Mouse (Mus musculus) spleen, adult 2 months (tissue): Measurements from ENCODE around the gene Foxa3. TPM values are rescaled to one million over a fixed set of nuclear protein-coding genes. Genes with fewer than 3 reads are reported as not detected.
A peak's percentile ranks its signal among the peaks of the same experiment; 100 is the strongest.

Experiments
- DNase-seq, 2 experiments: peaks; one replicate each; pipeline versions ENCODE4 v3.0.0 to v3.0.0-alpha.2; 2012 to 2021; ENCODE audit warnings: low spot score in 2 of 2, low read depth in 1 of 2
- H3K27ac ChIP-seq: fragments of 200-500 bp; 2 replicates; pipeline ENCODE4 v1.5.1; 2012; ENCODE audit warnings: low read length, inconsistent platforms; ENCODE audit not compliant: insufficient read depth
- H3K27me3 ChIP-seq: fragments of 200-500 bp; 2 replicates; pipeline ENCODE4 v1.6.1; 2012; ENCODE audit warnings: mild to moderate bottlenecking, moderate library complexity, low read length, inconsistent platforms; ENCODE audit not compliant: control insufficient read depth, insufficient read depth
- H3K36me3 ChIP-seq: fragments of 200-500 bp; 2 replicates; pipeline ENCODE4 v1.6.1; 2012; ENCODE audit warnings: mild to moderate bottlenecking, low read length, inconsistent platforms; ENCODE audit not compliant: control insufficient read depth, insufficient read depth
- H3K4me1 ChIP-seq: fragments of 200-500 bp; 2 replicates; pipeline ENCODE4 v1.6.1; 2011; ENCODE audit warnings: inconsistent platforms; ENCODE audit not compliant: control insufficient read depth, insufficient read depth, insufficient read length
- H3K4me3 ChIP-seq: fragments of 200-500 bp; 2 replicates; pipeline ENCODE4 v1.5.1; 2011; ENCODE audit warnings: mild to moderate bottlenecking, inconsistent platforms; ENCODE audit not compliant: insufficient read depth, insufficient read length; ENCODE audit errors: extremely low read depth
- CTCF ChIP-seq: fragments of 200-500 bp; IDR thresholded peaks from 2 replicates; pipeline ENCODE4 v1.5.1; 2011; ENCODE audit warnings: mild to moderate bottlenecking, inconsistent platforms; ENCODE audit not compliant: insufficient read depth, insufficient read length, insufficient replicate concordance; ENCODE audit errors: extremely low read depth
- POLR2A ChIP-seq: fragments of 200-500 bp; IDR thresholded peaks from 2 replicates; pipeline ENCODE4 v1.6.1; 2011; ENCODE audit warnings: low read depth, low read length, inconsistent platforms
- WGBS: fragments of 180-500 bp; shearing (Covaris S2); methylation state at CpG from one replicate; pipeline ENCODE4 v1.1.7; 2018; 5-methylcytosine and 5-hydroxymethylcytosine counted together
- polyA plus RNA-seq: library from polyadenylated mRNA; depleted of rRNA; stranded (reverse); fragments of >200 nt; gene quantifications from 2 replicates; pipeline ENCODE4 v1.2.3, GENCODE M21; 2012

Gene Foxa3
- polyA plus RNA-seq, 1 experiment, result 0.49 TPM

DNA sequence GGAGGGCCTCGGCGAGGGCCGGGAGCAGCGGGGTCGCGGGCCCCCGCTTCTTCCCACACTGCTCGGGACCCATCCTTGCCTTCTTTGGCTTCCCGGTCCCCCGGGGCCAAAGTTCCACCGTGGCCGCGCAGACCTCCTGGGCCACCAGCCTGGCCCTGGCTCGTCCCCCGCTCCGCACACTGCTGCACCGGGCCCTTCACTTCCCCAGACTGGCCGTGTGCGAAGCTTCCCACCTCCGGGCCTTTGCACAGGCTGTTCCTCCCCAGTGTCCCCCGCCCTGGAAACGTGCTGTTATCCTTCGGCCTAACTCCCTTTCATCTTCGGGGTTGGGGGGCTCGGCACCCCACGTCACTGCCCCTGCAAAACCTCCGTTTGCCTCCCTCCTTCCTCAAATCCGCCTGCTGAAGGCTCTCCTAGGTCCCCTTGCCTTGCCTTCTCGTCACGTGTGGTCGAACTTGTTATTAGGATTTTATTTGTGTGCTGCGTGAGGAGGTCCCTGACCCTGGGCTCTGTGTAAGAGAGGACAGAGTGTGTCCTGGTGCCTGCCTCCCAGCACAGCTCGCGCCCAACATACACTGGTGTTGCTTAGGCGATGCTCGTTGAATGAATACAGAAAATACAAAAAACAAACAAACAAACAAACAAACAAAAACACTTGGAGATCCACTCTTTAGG lies 1.4 kb upstream of the Foxa3 start:
- 2% methylated on average over 36 of the region's 36 CpGs for WGBS
- H3K27ac ChIP-seq, result no peak overlapping the region
- peak in 1 of 2 experiments; percentile 35 for DNase-seq
- TF ChIP-seq POLR2A (no peak), CTCF (no peak)
- H3K36me3 ChIP-seq, result peaks cover 8% of the 10 kb centered on the region
- peaks cover 10% of the 10 kb centered on the region for H3K27me3 ChIP-seq
- peaks cover 11% of the 10 kb centered on the region for H3K4me1 ChIP-seq
- peak overlapping the region; percentile 87 for H3K4me3 ChIP-seq

DNA sequence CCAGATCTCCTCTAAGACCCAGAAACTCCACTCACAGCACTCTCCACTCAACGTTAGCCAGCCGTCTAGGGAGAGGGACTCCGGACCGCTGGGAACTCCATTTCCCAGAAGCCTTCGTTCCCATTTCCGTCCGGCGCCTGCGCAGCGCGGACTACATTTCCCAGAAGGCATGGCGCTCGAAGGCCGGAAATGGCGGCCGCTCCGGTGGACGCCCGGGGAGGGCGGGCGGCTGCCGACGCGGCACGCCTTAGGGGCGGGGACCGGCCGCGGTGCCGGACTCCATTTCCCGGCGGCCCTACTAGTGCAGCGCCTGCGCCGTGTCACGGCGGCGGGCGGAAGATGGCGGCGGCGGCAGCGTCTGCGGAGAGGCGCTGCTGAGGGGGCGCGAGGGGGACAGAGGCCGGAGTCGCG lies 763 bp upstream of the Foxa3 start, which contains the start of gene Sympk:
Sympk (plus strand) TSS at position 282 of the 411 bp plus-strand sequence.
- DNase-seq, result peak; percentile 91 to 94
- TF ChIP-seq CTCF, result no peak
- peak; percentile 42; the same call in 1 of the 2 replicates for TF ChIP-seq POLR2A
- Histone ChIP-seq H3K4me1 (peaks cover 11% of the 10 kb centered on the region), H3K27ac (no peak within 1 kb of the TSS), H3K4me3 (peak within 1 kb of the TSS; percentile 87), H3K36me3 (peaks cover 4% of the 10 kb centered on the region; the same call in 1 of the 2 replicates), H3K27me3 (peaks cover 10% of the 10 kb centered on the region)
- under 1% methylated on average over 50 of the region's 50 CpGs for WGBS

DNA sequence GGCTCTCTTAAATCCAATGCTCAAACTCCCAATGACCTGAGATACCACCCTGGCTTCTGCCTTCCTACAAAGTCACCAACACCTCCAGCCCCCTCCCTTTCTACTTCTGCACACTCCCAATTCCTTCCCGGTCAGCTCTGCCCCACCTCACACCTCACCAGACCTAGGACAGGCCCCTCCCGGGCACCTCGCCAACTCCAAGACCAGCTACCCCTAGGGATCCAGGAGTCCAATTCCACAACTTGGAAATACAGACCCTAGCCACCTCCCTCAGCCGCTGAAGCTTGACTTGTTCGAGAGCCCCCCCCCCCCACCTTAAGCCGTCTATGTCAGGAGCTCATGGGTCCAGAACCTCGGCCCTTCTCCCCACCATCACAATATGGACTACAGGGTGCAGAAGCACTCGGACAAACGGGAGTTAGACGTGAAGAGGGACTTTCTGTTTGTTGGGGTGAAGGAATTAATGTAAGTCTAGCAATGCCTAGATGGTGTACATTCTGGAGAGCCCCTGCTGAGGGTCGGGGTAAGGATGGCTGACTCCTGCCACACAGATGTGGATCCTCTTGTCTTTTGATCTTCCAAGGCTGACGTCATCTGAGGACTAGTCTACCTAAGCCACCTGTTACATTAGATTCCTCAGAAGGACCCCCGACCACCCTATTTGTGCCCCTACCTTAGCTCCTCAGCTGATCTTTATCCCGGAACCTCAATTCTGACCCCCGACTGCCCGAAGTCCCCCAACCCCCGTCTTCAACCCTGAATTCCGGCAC lies 964 bp downstream of the Foxa3 start:
- Histone ChIP-seq H3K4me1 (peaks cover 11% of the 10 kb centered on the region), H3K4me3 (no peak overlapping the region), H3K36me3 (no peaks in the 10 kb centered on the region), H3K27ac (no peak overlapping the region), H3K27me3 (peaks cover 10% of the 10 kb centered on the region)
- TF ChIP-seq CTCF (no peak), POLR2A (no peak)
- no peak for DNase-seq
- 81% methylated on average over 18 of the region's 18 CpGs for WGBS

DNA sequence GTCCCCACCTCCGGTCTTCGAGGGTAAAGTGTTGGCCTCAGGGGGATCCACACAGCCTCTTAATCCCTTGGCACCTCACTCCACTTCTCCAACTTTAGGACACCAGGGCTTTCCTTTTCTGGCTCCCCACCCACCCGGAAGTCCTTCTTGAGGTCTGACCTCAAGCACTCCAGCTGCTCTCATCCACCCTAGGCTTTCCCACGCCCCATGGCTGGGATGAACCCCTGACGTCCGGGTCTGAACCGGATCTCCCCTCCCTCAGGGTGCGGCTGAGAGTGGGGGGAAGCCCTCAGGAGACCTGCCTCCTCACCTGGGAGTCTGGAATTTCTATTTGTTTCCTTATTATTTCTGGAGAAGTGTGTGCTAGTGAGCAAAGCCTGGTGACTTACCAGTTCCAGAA lies 2.3 kb downstream of the Foxa3 start:
- TF ChIP-seq POLR2A, result no peak
- TF ChIP-seq CTCF, result no peak
- Histone ChIP-seq H3K36me3 (no peaks in the 10 kb centered on the region), H3K4me3 (no peak overlapping the region), H3K4me1 (peaks cover 11% of the 10 kb centered on the region), H3K27me3 (peaks cover 10% of the 10 kb centered on the region), H3K27ac (no peak overlapping the region)
- WGBS, result 36% methylated on average over 8 of the region's 8 CpGs
- no peak for DNase-seq

DNA sequence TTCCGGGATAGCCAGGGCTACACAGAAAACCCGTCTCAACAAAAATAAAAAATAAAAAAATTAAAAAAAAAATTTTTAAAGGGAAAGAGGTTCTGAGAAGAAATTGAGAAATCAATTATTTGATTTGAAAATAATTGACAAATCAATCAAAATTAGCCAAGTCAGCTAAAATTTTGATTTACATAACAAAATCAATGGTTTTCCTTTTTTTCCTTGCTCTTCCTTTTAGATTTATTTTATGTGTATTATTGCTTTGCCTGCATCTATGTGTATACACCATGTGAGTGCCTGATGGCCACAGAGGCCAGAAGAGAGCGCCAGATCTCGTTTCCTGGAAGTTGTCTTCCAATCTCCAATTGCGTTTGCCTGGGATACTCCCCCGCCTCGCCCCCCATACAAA lies 5.4 kb downstream of the Foxa3 start:
- H3K36me3 ChIP-seq, result no peaks in the 10 kb centered on the region
- no peak overlapping the region for H3K4me3 ChIP-seq
- H3K4me1 ChIP-seq, result peaks cover 2% of the 10 kb centered on the region; the same call in 1 of the 2 replicates
- 92% methylated on average over 7 of the region's 7 CpGs for WGBS
- TF ChIP-seq POLR2A (no peak), CTCF (no peak)
- H3K27ac ChIP-seq, result no peak overlapping the region
- no peak for DNase-seq
- peaks cover 4% of the 10 kb centered on the region; the same call in 1 of the 2 replicates for H3K27me3 ChIP-seq

DNA sequence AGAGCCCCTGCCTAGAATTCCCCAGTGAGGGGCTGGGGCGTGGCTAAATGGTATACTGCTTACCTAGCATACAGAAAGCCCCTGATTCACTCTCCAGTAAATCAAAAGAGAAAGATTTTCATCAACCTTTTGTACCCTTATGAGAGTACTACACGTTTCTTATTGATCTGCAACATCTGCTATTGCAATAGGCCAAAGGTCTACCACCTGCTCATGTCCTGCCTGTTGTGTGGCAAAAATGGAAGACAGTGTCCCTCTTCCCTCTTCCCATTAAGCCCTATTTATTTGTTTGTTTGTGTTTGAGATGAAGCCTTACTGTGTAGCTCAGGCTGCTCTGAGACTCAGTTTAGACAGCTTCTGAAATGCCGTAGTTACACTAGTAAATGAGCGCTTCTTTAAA lies 7.3 kb downstream of the Foxa3 start:
- Histone ChIP-seq H3K36me3 (no peaks in the 10 kb centered on the region), H3K4me3 (no peak overlapping the region), H3K27me3 (peaks cover 7% of the 10 kb centered on the region), H3K27ac (no peak overlapping the region), H3K4me1 (peaks cover 7% of the 10 kb centered on the region; the same call in 1 of the 2 replicates)
- 90% methylated on average over 4 of the region's 4 CpGs for WGBS
- no peak for TF ChIP-seq POLR2A
- no peak for TF ChIP-seq CTCF
- DNase-seq, result no peak

DNA sequence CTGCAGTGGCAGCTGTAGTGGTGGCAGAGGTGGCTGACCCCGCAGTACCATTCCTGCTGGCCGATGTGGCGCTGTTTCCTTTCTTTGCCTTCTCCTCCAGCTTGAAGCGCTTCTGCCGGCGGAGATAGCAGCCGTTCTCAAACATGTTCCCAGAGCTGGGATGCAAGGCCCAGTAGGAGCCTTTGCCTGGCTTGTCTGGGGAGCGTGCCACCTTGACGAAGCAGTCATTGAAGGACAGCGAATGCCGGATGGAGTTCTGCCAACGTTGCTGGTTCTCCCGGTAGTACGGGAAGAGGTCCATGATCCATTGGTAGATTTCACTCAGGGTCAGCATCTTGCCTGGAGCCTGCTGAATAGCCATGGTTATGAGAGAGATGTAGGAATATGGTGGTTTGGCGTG lies 8.9 kb downstream of the Foxa3 start:
- DNase-seq, result no peak
- no peak overlapping the region for H3K4me3 ChIP-seq
- peaks cover 6% of the 10 kb centered on the region for H3K27me3 ChIP-seq
- 92% methylated on average over 15 of the region's 15 CpGs for WGBS
- no peak overlapping the region for H3K27ac ChIP-seq
- peaks cover 5% of the 10 kb centered on the region; the same call in 1 of the 2 replicates for H3K4me1 ChIP-seq
- TF ChIP-seq CTCF (no peak), POLR2A (no peak)
- H3K36me3 ChIP-seq, result no peaks in the 10 kb centered on the region
